Mouse (Mus musculus): ENCODE results near the gene Zdhhc9.

DNA sequence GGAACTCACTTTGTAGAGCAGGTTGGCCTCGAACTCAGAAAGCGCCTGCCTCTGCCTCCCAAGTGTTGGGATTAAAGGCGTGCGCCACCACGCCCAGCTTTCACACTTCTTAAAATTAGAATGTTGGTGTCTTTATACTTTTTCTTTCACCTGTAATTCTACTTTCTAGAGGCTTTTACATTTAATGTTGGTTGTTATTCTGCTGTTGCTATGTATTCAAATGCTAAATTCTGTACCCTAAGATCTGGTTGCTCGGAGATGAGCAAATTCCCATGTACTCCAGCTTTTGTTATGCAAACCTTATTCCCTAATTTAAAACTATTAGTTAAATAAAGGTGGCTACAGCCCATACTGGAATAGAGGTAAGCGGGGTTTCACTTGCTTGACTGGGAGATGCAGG is 14.0 kb upstream of the Zdhhc9 start:
- TF ChIP-seq CTCF (IDR thresholded peaks at IDR 0.05; ENCODE audit: low read depth, low read length): no peak
- no peak for TF ChIP-seq POLR2A (IDR thresholded peaks at IDR 0.05; ENCODE audit: insufficient read depth, low read length)
- TF ChIP-seq EP300 (IDR thresholded peaks at IDR 0.05; ENCODE audit: insufficient read depth, low read depth, low read length): no peak

All from ES-Bruce4 (cell line).